Mouse (Mus musculus) CH12.LX (cell line): ENCODE results near the gene Bpifc. TPM values are rescaled to one million over a fixed set of nuclear protein-coding genes. Genes with fewer than 3 reads are reported as not detected.

ENCODE experiments used
- DNase-seq: peaks from one replicate; pipeline ENCODE4 v3.0.0-alpha.2; 2013; ENCODE audit errors: extremely low read depth
- H3K27ac ChIP-seq: 2 replicates; pipeline ENCODE4 v1.5.1; 2012; ENCODE audit warnings: low read depth, mild to moderate bottlenecking, control low read depth, moderate library complexity; ENCODE audit not compliant: insufficient read depth
- H3K27me3 ChIP-seq: replicated peaks from 2 replicates; pipeline ENCODE3; 2012; ENCODE audit warnings: inconsistent platforms
- H3K36me3 ChIP-seq, 2 experiments: replicated peaks in 1 of 2; 2 replicates each; pipeline versions ENCODE3 to v1.6.1; 2012; ENCODE audit warnings: inconsistent platforms in 1 of 2, low read length in 1 of 2, mild to moderate bottlenecking in 1 of 2, mixed read lengths in 1 of 2, moderate library complexity in 1 of 2; ENCODE audit not compliant: control insufficient read depth in 1 of 2, insufficient read depth in 1 of 2
- H3K4me1 ChIP-seq, 2 experiments: 2 replicates each; pipeline ENCODE4 v1.6.1; 2012; ENCODE audit warnings: inconsistent platforms in 1 of 2, moderate library complexity in 1 of 2; ENCODE audit not compliant: insufficient read depth in 2 of 2, control insufficient read depth in 1 of 2
- H3K4me2 ChIP-seq: 2 replicates; pipeline ENCODE4 v1.6.1; 2012; ENCODE audit warnings: low read depth, mild to moderate bottlenecking, control low read depth; ENCODE audit not compliant: poor library complexity, insufficient read depth, severe bottlenecking
- H3K4me3 ChIP-seq, 3 experiments: fragments of 150-350 bp in 1 of 3; sonication (generic) in 1 of 3; replicated peaks in 1 of 3; 2 replicates each; pipeline versions ENCODE3 to v1.5.1; 2011 to 2012; ENCODE audit warnings: low read depth in 2 of 3, low read length in 2 of 3, mild to moderate bottlenecking in 2 of 3, moderate library complexity in 2 of 3, control low read depth in 1 of 3, improper control_type of control experiment in 1 of 3, inconsistent platforms in 1 of 3, mixed read lengths in 1 of 3; ENCODE audit not compliant: poor library complexity in 1 of 3
- H3K79me2 ChIP-seq: replicated peaks from 2 replicates; pipeline ENCODE4 v1.6.1; 2012; ENCODE audit warnings: mild to moderate bottlenecking, moderate library complexity; ENCODE audit not compliant: control insufficient read depth, poor library complexity, insufficient read depth, severe bottlenecking; ENCODE audit errors: extremely low read depth
- H3K9ac ChIP-seq: 2 replicates; pipeline ENCODE4 v1.6.1; 2012; ENCODE audit warnings: low read depth, mild to moderate bottlenecking, control low read depth, moderate library complexity; ENCODE audit not compliant: insufficient read depth
- H3K9me3 ChIP-seq: replicated peaks from 2 replicates; pipeline ENCODE3; 2012; ENCODE audit warnings: low read length, inconsistent platforms, mixed read lengths
- BHLHE40 ChIP-seq: IDR thresholded peaks from 2 replicates; pipeline ENCODE4 v1.6.1; 2011; ENCODE audit warnings: mild to moderate bottlenecking, low read depth, low read length, improper control_type of control experiment
- CHD1 ChIP-seq: IDR thresholded peaks from 2 replicates; pipeline ENCODE4 v1.6.1; 2012; ENCODE audit warnings: low read depth, low read length, improper control_type of control experiment, inconsistent platforms
- CHD2 ChIP-seq: IDR thresholded peaks from 2 replicates; pipeline ENCODE4 v1.6.1; 2011; ENCODE audit warnings: low read length, improper control_type of control experiment
- CTCF ChIP-seq, 2 experiments: IDR thresholded peaks in 1 of 2; conservative IDR thresholded peaks in 1 of 2; 2 replicates each; pipeline ENCODE4 v1.5.1; 2011 to 2012; ENCODE audit warnings: low read depth in 2 of 2, low read length in 2 of 2, improper control_type of control experiment in 1 of 2, inconsistent platforms in 1 of 2, mild to moderate bottlenecking in 1 of 2, moderate library complexity in 1 of 2
- ELF1 ChIP-seq: IDR thresholded peaks from 2 replicates; pipeline ENCODE4 v1.6.1; 2014; ENCODE audit warnings: low read depth, mild to moderate bottlenecking, inconsistent platforms, low read length, improper control_type of control experiment
- ETS1 ChIP-seq: conservative IDR thresholded peaks from 2 replicates; pipeline ENCODE4 v1.6.1; 2012; ENCODE audit warnings: low read depth, mild to moderate bottlenecking, inconsistent platforms, low read length, improper control_type of control experiment, moderate library complexity
- GABPA ChIP-seq: IDR thresholded peaks from 2 replicates; pipeline ENCODE4 v1.6.1; 2012; ENCODE audit warnings: low read depth, low read length, improper control_type of control experiment, inconsistent platforms; ENCODE audit not compliant: insufficient replicate concordance
- JUND ChIP-seq: conservative IDR thresholded peaks from 2 replicates; pipeline ENCODE4 v1.6.1; 2011; ENCODE audit warnings: low read depth, low read length, improper control_type of control experiment
- MAZ ChIP-seq: IDR thresholded peaks from 2 replicates; pipeline ENCODE4 v1.6.1; 2012; ENCODE audit warnings: low read depth, mild to moderate bottlenecking, inconsistent platforms, low read length, improper control_type of control experiment, moderate library complexity
- MEF2A ChIP-seq: IDR thresholded peaks from 2 replicates; pipeline ENCODE4 v1.6.1; 2014; ENCODE audit warnings: low read depth, mild to moderate bottlenecking, inconsistent platforms, low read length, improper control_type of control experiment, borderline replicate concordance
- MXI1 ChIP-seq: IDR thresholded peaks from 2 replicates; pipeline ENCODE4 v1.6.1; 2011; ENCODE audit warnings: mild to moderate bottlenecking, low read depth, low read length, improper control_type of control experiment
- MYC ChIP-seq: IDR thresholded peaks from 2 replicates; pipeline ENCODE4 v1.6.1; 2011; ENCODE audit warnings: low read depth, mild to moderate bottlenecking, improper control_type of control experiment, low read length
- NRF1 ChIP-seq: IDR thresholded peaks from 2 replicates; pipeline ENCODE4 v1.6.1; 2014; ENCODE audit warnings: low read depth, mild to moderate bottlenecking, inconsistent platforms, low read length, improper control_type of control experiment, moderate library complexity
- POLR2A ChIP-seq: IDR thresholded peaks from 2 replicates; pipeline ENCODE4 v1.6.1; 2011; ENCODE audit warnings: low read depth, mild to moderate bottlenecking, improper control_type of control experiment, low read length
- POLR2AphosphoS2 ChIP-seq: IDR thresholded peaks from 2 replicates; pipeline ENCODE4 v1.6.1; 2011; ENCODE audit warnings: low read depth, low read length, improper control_type of control experiment
- RCOR1 ChIP-seq: conservative IDR thresholded peaks from 2 replicates; pipeline ENCODE4 v1.6.1; 2012; ENCODE audit warnings: low read depth, mild to moderate bottlenecking, inconsistent platforms, low read length, improper control_type of control experiment
- SIN3A ChIP-seq: IDR thresholded peaks from 2 replicates; pipeline ENCODE4 v1.6.1; 2012; ENCODE audit warnings: low read length, improper control_type of control experiment, inconsistent platforms
- SMC3 ChIP-seq: IDR thresholded peaks from 2 replicates; pipeline ENCODE4 v1.6.1; 2011; ENCODE audit warnings: low read depth, low read length, improper control_type of control experiment
- UBTF ChIP-seq: IDR thresholded peaks from 2 replicates; pipeline ENCODE4 v1.6.1; 2012; ENCODE audit warnings: low read depth, mild to moderate bottlenecking, inconsistent platforms, low read length, improper control_type of control experiment, moderate library complexity
- USF2 ChIP-seq: conservative IDR thresholded peaks from 2 replicates; pipeline ENCODE4 v1.6.1; 2011; ENCODE audit warnings: low read depth, low read length, improper control_type of control experiment
- dilution Hi-C: fragments of 300-500 bp; cut with MboI; formaldehyde crosslinking; loops from 2 replicates; pipeline ENCODE4 v1.14.3; 2020; ENCODE audit warnings: low sequenced_read_pairs; ENCODE audit not compliant: extremely low pct_unique_long_range_greater_than_20kb, extremely low pct_ligation_motif_present
- in situ Hi-C: fragments of 300-500 bp; cut with MboI; formaldehyde crosslinking; loops from 3 replicates; pipeline ENCODE4 v1.14.3; 2019; ENCODE audit warnings: low sequenced_read_pairs, low pct_ligation_motif_present, low pct_unique_long_range_greater_than_20kb, mixed read lengths
- polyA plus RNA-seq: library from polyadenylated mRNA; unstranded; fragments of >175 nt; gene quantifications from 2 replicates; pipeline ENCODE4 v1.2.1, GENCODE M21; 2012; ENCODE audit warnings: low read depth; ENCODE audit not compliant: insufficient read length
- total RNA-seq, 2 experiments: library from RNA; depleted of rRNA; stranded (reverse); fragments of 300-350 nt in 1 of 2; fragments of >200 nt in 1 of 2; gene quantifications; 2 replicates each; pipeline ENCODE4 v1.2.3; 2012 to 2014

Bpifc gene
- total and polyA plus RNA-seq, 3 experiments: not detected

DNA sequence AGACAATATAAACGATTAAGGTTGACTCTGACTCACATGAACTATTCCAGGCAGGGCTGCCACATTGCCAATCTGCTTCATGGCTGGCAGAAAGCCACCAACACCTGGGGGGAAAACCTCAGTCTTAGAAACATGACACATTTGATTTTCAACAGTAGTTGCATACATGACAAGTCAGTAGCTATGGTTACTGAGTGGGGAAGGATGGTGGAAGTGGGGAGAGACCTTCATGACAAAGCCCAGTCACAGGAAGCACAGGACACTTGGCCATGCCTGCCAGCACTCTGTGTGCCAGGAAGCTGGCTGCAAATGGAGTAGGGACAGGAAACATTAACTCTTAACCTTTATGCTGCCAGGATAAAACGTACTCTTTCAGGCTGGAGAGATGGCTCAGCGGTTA, 58.3 kb downstream of the Bpifc start:
- no peak overlapping the region for H3K4me2 ChIP-seq
- TF ChIP-seq POLR2A (no peak), CHD2 (no peak), MAZ (no peak), JUND (no peak), CTCF (conservative IDR thresholded peaks at IDR 0.05 in 1 of 2, IDR thresholded peaks at IDR 0.05 in 1 of 2; ENCODE audit: low read depth in 2 of 2, low read length in 2 of 2) (no peak), USF2 (no peak), GABPA (no peak), BHLHE40 (no peak), SMC3 (no peak), MYC (no peak), RCOR1 (no peak), CHD1 (no peak), POLR2AphosphoS2 (no peak), UBTF (no peak), NRF1 (no peak), MEF2A (no peak)
- TF ChIP-seq, all 38 proteins: peak for 0
- peak; percentile 46 for DNase-seq
- no peak overlapping the region for H3K4me3 ChIP-seq
- in situ Hi-C loops: loop anchor here (25.0 kb wide), 1 partner anchor 509 kb away; no protein-coding TSS in a partner anchor
- H3K79me2 ChIP-seq: peaks cover 35% of the 10 kb centered on the region
- peaks cover 13 to 60% of the 10 kb centered on the region in 2 experiments for H3K4me1 ChIP-seq
- no peaks in the 10 kb centered on the region for H3K27me3 ChIP-seq
- dilution Hi-C loops: no loop called here
- peaks cover 51 to 68% of the 10 kb centered on the region in 2 experiments for H3K36me3 ChIP-seq
- no peak overlapping the region for H3K27ac ChIP-seq
- no peak overlapping the region for H3K9ac ChIP-seq
- H3K9me3 ChIP-seq: no peaks in the 10 kb centered on the region

DNA sequence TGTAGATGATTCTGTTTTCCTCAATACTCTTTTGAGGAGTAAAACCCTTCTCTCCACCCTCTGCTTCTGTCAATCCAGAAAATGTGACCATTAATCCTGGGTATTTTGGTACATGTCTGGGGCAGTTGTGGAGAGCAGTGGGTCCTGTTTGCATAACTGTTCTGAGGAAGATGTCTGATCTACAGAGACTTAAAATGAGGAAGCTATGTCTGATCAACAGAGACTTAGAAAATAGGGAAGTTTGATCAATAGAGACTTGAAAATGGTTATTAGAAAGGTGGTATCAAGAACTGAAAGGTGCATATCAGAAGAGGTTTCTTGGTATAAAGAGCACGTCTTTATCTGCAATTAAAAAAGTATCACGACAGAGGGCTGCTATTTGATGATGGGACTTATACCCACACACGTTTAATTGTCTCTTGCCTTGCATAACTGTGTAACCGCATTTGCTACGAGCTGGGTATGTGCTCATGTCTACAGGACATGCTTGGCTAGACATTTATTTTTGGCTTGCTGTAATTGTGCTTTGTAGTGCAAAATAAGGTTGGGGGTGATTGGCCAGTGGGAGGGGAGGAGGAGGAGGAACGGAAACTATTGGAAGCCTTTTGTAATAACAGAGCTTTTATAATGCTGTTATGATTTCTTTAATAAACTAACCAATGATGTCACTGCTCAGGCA, 59.8 kb downstream of the Bpifc start:
- H3K4me3 ChIP-seq: no peak overlapping the region
- in situ Hi-C loops (loop anchor here (25.0 kb wide), 1 partner anchor 510 kb away; no protein-coding TSS in a partner anchor), dilution Hi-C loops (no loop called here)
- H3K9me3 ChIP-seq: no peaks in the 10 kb centered on the region
- H3K79me2 ChIP-seq: peaks cover 28% of the 10 kb centered on the region
- TF ChIP-seq ETS1: peak; percentile 35; the same call in 1 of the 2 replicates
- TF ChIP-seq SIN3A: no peak
- 0 out of 2 replicates have a peak, but pooled peaks have one; percentile 14 for TF ChIP-seq BHLHE40
- TF ChIP-seq MAZ: no peak
- no peak for TF ChIP-seq MXI1
- no peak for TF ChIP-seq ELF1
- peak; percentile 49; the same call in 1 of the 2 replicates for TF ChIP-seq MEF2A
- H3K9ac ChIP-seq: no peak overlapping the region
- H3K27ac ChIP-seq: no peak overlapping the region
- H3K36me3 ChIP-seq: peaks cover 61 to 81% of the 10 kb centered on the region in 2 experiments
- DNase-seq: peak; percentile 76
- no peak overlapping the region for H3K4me2 ChIP-seq
- H3K4me1 ChIP-seq: peaks cover 13 to 60% of the 10 kb centered on the region in 2 experiments
- no peaks in the 10 kb centered on the region for H3K27me3 ChIP-seq
